In the genomic region with DNA sequence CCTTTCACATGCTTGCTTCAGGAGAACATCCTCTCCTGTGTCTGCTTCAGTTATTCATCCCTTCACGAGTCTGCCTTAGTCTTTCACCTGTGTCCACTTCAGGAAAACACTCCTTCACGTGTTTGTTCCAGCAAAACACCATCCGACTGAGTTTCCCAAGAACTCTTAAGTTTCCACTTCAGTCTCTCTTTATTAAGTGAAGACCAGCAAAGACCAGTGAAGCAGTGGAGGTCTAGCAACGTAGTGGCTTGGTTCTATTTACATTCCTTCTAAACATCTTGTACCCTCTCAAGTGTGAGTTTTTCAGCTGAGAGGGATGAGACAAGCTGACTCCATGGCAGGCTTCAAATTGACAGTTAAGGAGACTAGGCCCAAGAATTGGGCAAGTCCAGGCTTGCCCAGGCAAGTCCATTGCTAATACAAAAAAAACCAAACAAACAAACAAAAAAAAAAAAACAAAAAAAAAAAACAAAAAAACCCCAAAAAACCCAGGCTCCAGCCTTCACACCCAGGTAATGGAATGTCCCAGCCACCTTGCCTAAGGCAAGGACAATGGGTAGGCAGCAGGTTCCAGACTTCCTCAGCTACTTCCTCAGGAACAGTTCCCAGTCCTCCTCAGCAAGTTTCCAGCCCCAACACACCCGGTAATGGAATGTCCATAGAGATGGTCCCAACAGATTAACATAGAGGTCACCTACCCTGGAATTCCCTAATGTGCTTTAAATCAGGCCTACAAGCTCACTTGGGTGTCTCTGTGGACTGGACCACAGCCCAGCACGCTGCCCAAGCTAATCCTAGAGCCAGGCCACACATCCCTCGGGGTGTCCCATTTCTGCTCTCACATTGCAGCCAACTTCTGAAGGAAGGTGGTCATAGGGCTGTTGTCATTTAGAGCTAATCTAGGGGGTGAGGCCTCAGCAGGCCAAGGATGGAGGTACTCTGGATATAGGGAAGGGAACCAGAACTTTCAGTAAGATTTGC, we compare ENCODE assay signal across 23 mouse cellular contexts. TPM values are rescaled to one million over a fixed set of nuclear protein-coding genes. Genes with fewer than 3 reads are reported as not detected.
A peak's percentile ranks its signal among the peaks of the same experiment; 100 is the strongest.
DNase-seq lines count a peak whose midpoint lies in the region; ATAC-seq lines count a peak whose summit lies in the region.
"Had no signal": no experiment of that assay in that cellular context is flagged by ENCODE, and none has a peak within 500 bp of the region (broad histone marks: within the 10 kb centered on the region; RNA-seq: fewer than 3 reads in every experiment).

No protein-coding gene starts in this region.

- H3K4me3 ChIP-seq in hindbrain, embryonic 12.5 days: no peak overlapping the region
- H3K4me3 ChIP-seq: forebrain, embryonic 10.5 days; heart, embryonic 10.5 days; hindbrain, embryonic 10.5 days; neural tube, embryonic 15.5 days had no signal

- no peak overlapping the region for H3K27ac ChIP-seq in hindbrain, embryonic 12.5 days
- H3K27ac ChIP-seq: forebrain, embryonic 10.5 days; heart, embryonic 10.5 days; hindbrain, embryonic 10.5 days; neural tube, embryonic 15.5 days had no signal

- H3K27me3 ChIP-seq in hindbrain, embryonic 12.5 days: no peaks in the 10 kb centered on the region
- H3K27me3 ChIP-seq: neural tube, embryonic 15.5 days had no signal

- intact Hi-C loops in heart, postnatal 25 days (cut with DNase I): no loop called here

- no peaks in the 10 kb centered on the region for H3K9me3 ChIP-seq in hindbrain, embryonic 12.5 days (replicated peaks)
- H3K9me3 ChIP-seq: forebrain, embryonic 10.5 days; heart, embryonic 10.5 days; hindbrain, embryonic 10.5 days; neural tube, embryonic 15.5 days had no signal

- ATAC-seq in hindbrain, embryonic 12.5 days (ENCODE audit: low FRiP score): no peak
- ATAC-seq: forebrain, postnatal 0 days; intestine, postnatal 0 days had no signal

- DNase-seq in heart, adult 11 months: peak; percentile 91
- no peak for DNase-seq in heart, postnatal 25 days (ENCODE audit: low spot score)
- DNase-seq in lung, adult 18-20 months: peak; percentile 5 to 41
- no peak for DNase-seq in lung, postnatal 10 days
- DNase-seq in R1 (ENCODE audit: low read depth, low spot score): peak; percentile 73
- peak; percentile 70 for DNase-seq in lung, postnatal 25 days (ENCODE audit: low spot score)
- DNase-seq in spleen, postnatal 10 days (ENCODE audit: low spot score in 2 of 2): no peak
- DNase-seq: cerebellum, adult 11-12 months; cerebellum, postnatal 10 days; forebrain, postnatal 0 days; gastrocnemius, postnatal 36 days; layer of hippocampus, postnatal 36 days; right cerebral cortex, adult 18-20 months; right cerebral cortex, postnatal 4 days; thymus, adult 2 months; thymus, postnatal 4 days had no signal

- 84% methylated on average over 7 of the region's 7 CpGs for WGBS in hindbrain, embryonic 12.5 days

- H3K4me2 ChIP-seq in hindbrain, embryonic 12.5 days (replicated peaks): no peak overlapping the region
- H3K4me2 ChIP-seq: midbrain, embryonic 11.5 days; neural tube, embryonic 15.5 days had no signal

- no peak overlapping the region for H3K9ac ChIP-seq in hindbrain, embryonic 12.5 days
- H3K9ac ChIP-seq: forebrain, postnatal 0 days; neural tube, embryonic 15.5 days had no signal

- H3K36me3 ChIP-seq in hindbrain, embryonic 12.5 days: no peaks in the 10 kb centered on the region
- H3K36me3 ChIP-seq: forebrain, embryonic 10.5 days; heart, embryonic 10.5 days; hindbrain, embryonic 10.5 days; neural tube, embryonic 15.5 days had no signal

- H3K4me1 ChIP-seq in hindbrain, embryonic 12.5 days: no peaks in the 10 kb centered on the region
- H3K4me1 ChIP-seq: forebrain, embryonic 10.5 days; heart, embryonic 10.5 days; hindbrain, embryonic 10.5 days; neural tube, embryonic 15.5 days had no signal

RNA-seq across cellular contexts. Expression of a gene that starts 31.9 kb away (rescaled TPM):
- 10 to 100 TPM; 24.9 to 25.3 TPM for total RNA-seq in heart, postnatal 25 days (2021)
- 44.1 and 47.0 TPM in 2 replicates for polyA plus RNA-seq in hindbrain, embryonic 12.5 days (2016; fragmentation: Nextera tagmentation; extraction: Ambion mirVana)

Comparison
In these comparisons a context has a peak if more than half of its experiments do, and no peak if none do; other contexts are left out.
1. DNase-seq: peak in heart, adult 11 months (single experiment), lung, adult 18-20 months (2 of 2), R1 (single experiment) and lung, postnatal 25 days (single experiment); none in heart, postnatal 25 days (single experiment), lung, postnatal 10 days (single experiment) and spleen, postnatal 10 days (0 of 2).